Mouse (Mus musculus) embryonic fibroblast, embryonic 13.5 days (primary cell): Measurements from ENCODE around the gene Wdr41.

Experiments
- CTCF ChIP-seq: IDR thresholded peaks from 2 replicates; pipeline ENCODE4 v1.5.1; 2011; ENCODE audit warnings: mild to moderate bottlenecking, control low read depth, low read length, moderate library complexity, borderline replicate concordance; ENCODE audit not compliant: insufficient read depth
- POLR2A ChIP-seq: IDR thresholded peaks from 2 replicates; pipeline ENCODE4 v1.6.1; 2011; ENCODE audit warnings: low read depth, mild to moderate bottlenecking, control low read depth, low read length, moderate library complexity

- TF ChIP-seq POLR2A = no peak
- TF ChIP-seq CTCF = no peak
Measured at GRCm38 (mm10) chr13:95020216-95020615, 44.1 kb downstream of the Wdr41 start.
